Mouse (Mus musculus) B cell, adult 62 days (primary cell): Measurements from ENCODE around the gene Aim2. TPM values are rescaled to one million over a fixed set of nuclear protein-coding genes. Genes with fewer than 3 reads are reported as not detected.

Experiments
- total RNA-seq: library from RNA; stranded (reverse); gene quantifications from 4 replicates; pipeline ENCODE4 v1.2.4, GENCODE M21; 2023

Gene Aim2
- total RNA-seq, result 116 to 126 TPM (median 117 TPM) in 4 replicates

GRCm38 (mm10) chr1:173350372-173350957 is at the start of gene Aim2:
Gene Aim2 (plus strand): TSS chr1:173350879.

GRCm38 (mm10) chr1:173333312-173334253 is 17.1 kb upstream of the Aim2 start, which contains the start of gene Ackr1:
Gene Ackr1 (minus strand): TSS chr1:173333750.

GRCm38 (mm10) chr1:173367356-173368046 is 16.8 kb downstream of the Aim2 start, which contains the start of gene Cadm3:
Gene Cadm3 (minus strand): TSS chr1:173367695.

GRCm38 (mm10) chr1:173490812-173491480 is 140.3 kb downstream of the Aim2 start, which contains the start of gene Ifi206:
Gene Ifi206 (minus strand): TSS chr1:173491041.

Other genes with a start within 250 kb of the Aim2 start
- not detected in 4 replicates for gene Olfr1408, start 213.5 kb upstream of the Aim2 start, total RNA-seq
- not detected in 4 replicates for gene Olfr1406, start 160.2 kb upstream of the Aim2 start, total RNA-seq
- not detected in 4 replicates for gene Olfr218, start 153.1 kb upstream of the Aim2 start, total RNA-seq
- gene Olfr1404, start 138.5 kb upstream of the Aim2 start, total RNA-seq, result not detected in 4 replicates
- gene Fcer1a, start 123.7 kb upstream of the Aim2 start, total RNA-seq, result not detected in 4 replicates
- not detected in 4 replicates for gene Olfr418, start 84.9 kb upstream of the Aim2 start, total RNA-seq
- gene Mptx2, start 73.1 kb upstream of the Aim2 start, total RNA-seq, result not detected in 4 replicates
- not detected in 4 replicates for gene Ackr1, start 17.1 kb upstream of the Aim2 start, total RNA-seq
- gene Cadm3, start 16.8 kb downstream of the Aim2 start, total RNA-seq, result 0.30 TPM in 1 of 4 replicates, not detected in the others
- gene Ifi206, start 140.2 kb downstream of the Aim2 start, total RNA-seq, result 62.9 to 65.7 TPM (median 63.6 TPM) in 4 replicates
- 26.1 to 32.4 TPM (median 26.7 TPM) in 4 replicates for gene Ifi214, start 185.1 kb downstream of the Aim2 start, total RNA-seq
- 81.2 to 98.4 TPM (median 92.8 TPM) in 4 replicates for gene Ifi213, start 248.4 kb downstream of the Aim2 start, total RNA-seq